Mouse (Mus musculus) olfactory bulb, adult 2 months (tissue): ENCODE data around the gene Cyp1a2.

Source experiments
- CTCF ChIP-seq: fragments of 200-500 bp; IDR thresholded peaks from 2 replicates; pipeline ENCODE4 v1.5.1; 2012; ENCODE audit warnings: low read depth, mild to moderate bottlenecking, low read length, moderate library complexity; ENCODE audit not compliant: insufficient read depth
- POLR2A ChIP-seq: fragments of 200-500 bp; IDR thresholded peaks from 2 replicates; pipeline ENCODE4 v1.6.1; 2012; ENCODE audit warnings: mild to moderate bottlenecking, low read depth, low read length, moderate library complexity; ENCODE audit not compliant: insufficient read depth

GRCm38 (mm10) chr9:57686011-57686410, 2.5 kb upstream of the Cyp1a2 start:
- TF ChIP-seq CTCF, result no peak
- no peak for TF ChIP-seq POLR2A
